Mouse (Mus musculus) lung, postnatal 14 days (tissue): ENCODE measurements around the gene Atxn2.
"Not testable (repeated sequence)": the region's sequence is repeated elsewhere in the genome, so short reads cannot be mapped to it uniquely, and the experiment has no call there.

Source experiments
- DNase-seq: peaks from one replicate; pipeline ENCODE4 v3.0.0; 2021

Atxn2 gene

DNA sequence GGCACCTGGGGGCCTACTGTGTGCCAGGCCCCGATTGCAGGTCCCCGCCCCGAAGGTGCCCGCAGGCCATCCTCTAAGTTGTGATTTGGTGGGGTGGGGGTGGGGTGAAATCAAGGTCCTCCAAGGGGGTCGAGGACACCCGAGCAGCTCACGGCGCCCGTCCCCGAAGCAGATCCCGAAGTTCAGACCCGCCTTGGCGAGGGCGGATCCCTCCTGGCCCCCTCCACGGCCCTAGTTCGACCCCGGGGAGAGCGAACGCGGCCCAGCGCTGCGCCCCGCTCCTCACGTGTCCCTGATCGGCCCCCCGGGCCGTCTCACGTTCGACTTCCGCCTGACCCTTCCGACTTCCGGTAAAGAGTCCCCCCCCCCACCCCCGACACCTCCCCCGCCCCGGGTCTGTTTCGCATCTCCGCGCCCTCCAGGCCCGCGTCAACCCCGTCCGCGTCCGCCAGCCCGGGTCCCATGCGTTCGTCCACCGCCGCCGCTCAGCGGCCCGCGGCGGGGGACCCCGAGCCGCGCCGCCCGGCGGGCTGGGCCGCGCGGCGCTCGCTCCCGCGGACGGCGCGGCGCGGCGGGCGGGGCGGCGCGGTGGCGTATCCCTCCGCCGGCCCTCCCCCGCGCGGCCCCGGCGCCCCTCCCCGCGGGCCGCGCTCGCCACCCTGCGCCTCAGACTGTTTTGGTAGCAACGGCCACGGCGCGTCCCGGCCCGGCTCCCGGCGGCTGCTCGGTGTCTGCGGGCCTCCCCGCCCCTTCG is at the start of gene Atxn2:
Gene Atxn2 (plus strand): TSS at position 164 of the 754 bp plus-strand sequence.
- peak; percentile 87 for DNase-seq

DNA sequence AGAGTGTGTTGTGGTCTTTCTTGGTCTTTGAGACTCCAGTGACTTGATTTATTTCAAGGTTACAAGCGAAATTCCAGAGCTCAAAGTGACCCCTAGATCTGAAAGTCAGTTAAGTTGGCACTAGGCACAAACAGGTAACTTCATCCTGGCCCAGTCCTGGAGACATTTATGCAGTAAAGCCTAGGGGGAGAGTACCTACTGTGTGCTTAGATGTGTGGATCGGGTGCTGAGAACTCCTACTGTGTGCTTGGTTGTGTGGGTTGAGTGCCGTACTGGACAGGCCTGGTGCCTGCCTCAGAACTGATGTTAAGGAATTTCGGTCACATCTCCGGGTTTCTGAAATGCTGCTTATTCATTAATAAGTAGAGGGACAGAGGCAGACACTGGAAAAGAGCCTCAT is 49.6 kb upstream of the Atxn2 start:
- DNase-seq, result no peak

DNA sequence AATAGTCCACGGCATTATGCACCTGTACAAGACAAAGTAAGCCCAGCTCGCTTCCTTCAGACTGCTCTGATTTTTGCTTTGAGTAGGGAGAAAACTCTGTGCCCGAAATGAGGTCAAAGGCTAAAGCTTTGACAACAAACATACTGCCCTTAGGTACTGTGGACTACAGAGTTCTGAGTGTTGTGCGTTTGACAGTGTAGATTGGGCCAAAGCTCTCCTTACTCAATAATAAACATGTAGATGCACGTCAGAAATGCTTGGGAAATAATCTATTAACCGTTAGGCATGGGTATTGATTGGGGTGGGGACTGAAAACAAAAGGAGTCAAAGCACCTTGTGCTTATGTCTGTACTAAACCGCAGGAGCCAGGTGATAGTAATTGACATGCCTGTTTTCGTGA is 47.7 kb upstream of the Atxn2 start:
- no peak for DNase-seq

DNA sequence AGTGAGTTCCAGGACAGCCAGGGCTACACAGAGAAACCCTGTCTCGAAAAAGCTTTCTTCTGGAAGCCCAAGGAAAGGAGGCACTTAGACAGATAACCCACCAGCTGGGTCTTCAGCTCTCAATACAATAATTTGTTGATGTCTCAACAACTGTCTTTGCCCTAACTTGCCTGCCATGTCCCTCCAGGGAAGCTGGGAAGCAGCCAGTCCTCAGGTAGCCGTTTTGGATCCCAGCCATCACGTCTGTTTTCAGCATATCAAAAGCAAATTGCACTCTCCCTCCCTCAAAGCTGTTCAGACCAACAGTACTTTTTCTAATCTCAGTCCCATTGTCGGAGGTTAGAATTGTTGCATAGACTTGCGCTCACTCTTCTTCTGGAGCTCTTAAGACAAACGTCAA is 47.1 kb upstream of the Atxn2 start:
- no peak for DNase-seq

DNA sequence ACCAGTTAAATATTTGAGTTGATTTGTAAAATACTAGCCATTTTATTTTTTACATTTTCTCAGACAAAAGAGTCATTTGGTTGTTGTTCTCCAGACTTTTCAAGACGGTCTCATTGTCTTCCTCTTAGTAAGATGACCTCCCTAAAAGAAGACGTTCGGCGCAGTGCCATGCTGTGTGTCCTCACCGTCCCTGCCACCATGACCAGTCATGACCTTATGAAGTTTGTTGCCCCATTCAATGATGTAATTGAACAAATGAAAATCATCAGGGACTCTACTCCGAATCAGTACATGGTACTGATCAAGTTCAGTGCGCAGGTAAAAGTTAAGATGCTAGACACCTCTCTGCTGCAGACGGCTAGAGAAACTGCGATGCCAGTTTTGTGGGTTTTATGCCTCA is 46.2 kb upstream of the Atxn2 start:
- DNase-seq, result no peak

DNA sequence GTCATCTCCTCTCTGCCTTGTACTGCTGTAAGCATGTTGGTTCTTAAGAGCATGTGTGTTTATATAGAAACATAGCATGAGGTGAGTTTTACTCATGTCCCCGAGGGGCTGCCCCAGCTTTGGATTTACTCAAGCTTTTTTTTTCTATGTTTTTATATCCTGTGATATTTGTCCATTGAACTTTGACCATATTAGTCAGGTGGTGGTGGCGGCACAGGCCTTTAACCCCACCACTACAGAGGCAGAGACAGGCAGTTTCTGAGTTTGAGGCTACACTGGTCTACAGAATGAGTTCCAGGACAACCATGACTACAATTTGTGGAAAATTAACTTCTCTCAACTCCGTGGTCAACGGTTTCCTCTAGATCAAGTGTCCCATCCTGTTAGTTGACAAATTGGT is 44.1 kb upstream of the Atxn2 start:
- DNase-seq, result no peak

DNA sequence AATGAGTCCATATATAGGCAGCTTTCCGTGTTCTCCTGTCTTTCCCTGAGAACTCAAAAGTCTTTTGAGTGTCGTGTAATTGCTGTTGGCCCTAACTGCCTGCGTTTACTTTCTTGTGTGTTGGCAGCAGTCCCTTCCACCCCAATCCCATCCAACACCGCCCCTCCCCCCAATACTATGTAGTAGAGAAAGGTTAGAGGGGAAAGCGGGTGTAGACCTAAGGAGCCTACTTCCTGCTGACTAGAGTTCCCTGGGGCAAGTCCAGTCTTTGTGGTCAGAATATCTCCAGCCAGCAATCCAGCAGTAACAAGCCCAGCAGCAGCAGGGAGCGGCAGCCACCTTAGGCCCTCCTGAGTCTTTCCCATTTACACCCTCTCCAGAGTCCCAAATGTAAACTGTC is 42.7 kb upstream of the Atxn2 start:
- peak; percentile 19 for DNase-seq

DNA sequence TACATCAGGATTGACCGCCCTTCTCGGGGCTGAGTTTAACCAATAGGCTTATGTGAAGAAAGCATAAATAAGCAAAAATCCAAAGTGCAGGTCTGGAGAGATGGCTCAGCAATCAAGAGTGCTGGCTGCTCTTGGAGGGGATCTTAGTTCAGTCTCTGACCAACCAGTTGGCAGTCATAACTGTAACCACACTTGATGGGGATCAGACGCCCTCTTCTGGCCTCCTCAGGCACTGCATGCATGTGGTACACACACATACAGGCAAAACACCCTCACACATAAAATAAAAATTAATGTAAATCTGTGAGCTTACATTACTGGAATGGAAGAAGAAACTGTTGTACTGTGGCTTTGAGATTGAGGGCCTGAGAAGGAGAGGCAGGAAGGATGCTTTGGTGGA is 40.7 kb upstream of the Atxn2 start:
- DNase-seq, result peak; percentile 20

DNA sequence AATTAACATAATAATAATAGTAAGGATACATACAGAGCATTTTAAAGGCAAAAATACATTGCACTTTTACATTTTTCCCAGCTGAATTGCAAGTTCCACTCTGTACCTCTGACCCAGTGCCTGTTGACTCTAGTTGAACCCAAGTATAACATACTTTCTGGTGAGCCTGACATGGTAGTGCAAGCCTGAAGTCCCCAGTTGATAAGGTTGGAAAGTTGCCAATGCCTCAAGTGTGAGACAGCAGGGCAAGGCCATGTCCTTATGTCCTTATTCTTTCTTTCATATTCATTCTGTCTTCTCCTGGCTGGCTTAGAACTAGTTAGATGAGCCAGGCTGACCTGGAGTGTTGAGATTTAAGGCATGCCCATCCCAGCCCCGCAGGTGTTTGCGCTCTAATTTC is 28.9 kb upstream of the Atxn2 start:
- no peak for DNase-seq

DNA sequence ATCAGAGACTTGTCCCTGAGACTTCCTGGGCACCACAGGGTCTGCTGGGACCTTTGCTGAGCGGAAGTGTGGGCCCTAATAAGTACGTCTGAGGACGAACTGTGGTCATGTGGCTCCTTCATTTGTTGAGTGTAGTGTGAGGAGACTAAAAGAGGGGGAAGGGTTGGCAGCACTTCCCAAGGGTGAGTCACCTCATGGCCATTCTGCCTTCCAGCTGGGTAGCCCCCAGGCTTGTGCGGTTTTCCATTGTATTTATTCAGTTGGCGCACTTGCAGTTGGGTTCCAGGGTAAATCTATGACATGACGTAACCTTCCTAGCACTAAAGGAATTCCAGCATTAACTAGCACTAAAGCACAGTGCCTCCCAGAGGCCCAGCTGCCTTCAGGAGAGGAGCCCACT is 25.6 kb upstream of the Atxn2 start:
- DNase-seq, result no peak

DNA sequence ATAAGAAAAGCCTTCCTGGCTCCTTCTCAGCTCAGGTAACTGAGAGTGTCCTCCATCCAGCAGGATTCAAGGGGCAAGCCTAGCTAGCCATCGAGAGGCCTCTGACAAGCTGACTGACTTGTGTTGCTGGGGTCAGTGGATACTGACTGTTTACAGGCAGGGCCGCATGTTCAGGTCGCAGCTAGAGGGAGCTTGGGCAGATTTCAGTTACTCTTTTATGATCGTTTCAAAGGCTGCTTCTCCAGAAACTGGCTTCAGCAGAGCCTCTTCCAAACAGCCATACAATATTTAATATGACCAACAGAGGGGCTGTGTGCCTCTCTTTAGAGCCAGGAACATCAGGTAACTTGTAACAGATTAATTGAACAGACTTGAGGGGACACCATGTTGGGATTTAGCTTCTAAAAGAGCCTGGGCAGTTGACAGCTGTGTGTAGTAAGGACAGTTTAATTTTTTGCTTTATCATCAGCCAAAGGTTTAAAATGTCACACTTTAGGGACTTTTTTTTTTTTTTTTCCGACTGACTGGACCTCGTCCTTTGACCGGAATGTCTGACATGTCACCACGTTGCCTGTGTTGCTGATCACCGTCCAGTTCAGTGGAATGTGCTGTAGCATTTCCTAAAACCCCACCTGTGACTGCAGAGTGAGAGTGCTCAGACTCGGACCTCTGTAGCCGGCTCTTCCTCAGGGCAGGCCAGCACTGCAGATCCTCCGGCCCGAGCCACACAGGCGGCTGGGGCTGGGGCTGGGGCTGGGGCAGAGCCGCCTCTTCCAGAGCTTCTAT is 24.8 kb upstream of the Atxn2 start:
- DNase-seq, result no peak

DNA sequence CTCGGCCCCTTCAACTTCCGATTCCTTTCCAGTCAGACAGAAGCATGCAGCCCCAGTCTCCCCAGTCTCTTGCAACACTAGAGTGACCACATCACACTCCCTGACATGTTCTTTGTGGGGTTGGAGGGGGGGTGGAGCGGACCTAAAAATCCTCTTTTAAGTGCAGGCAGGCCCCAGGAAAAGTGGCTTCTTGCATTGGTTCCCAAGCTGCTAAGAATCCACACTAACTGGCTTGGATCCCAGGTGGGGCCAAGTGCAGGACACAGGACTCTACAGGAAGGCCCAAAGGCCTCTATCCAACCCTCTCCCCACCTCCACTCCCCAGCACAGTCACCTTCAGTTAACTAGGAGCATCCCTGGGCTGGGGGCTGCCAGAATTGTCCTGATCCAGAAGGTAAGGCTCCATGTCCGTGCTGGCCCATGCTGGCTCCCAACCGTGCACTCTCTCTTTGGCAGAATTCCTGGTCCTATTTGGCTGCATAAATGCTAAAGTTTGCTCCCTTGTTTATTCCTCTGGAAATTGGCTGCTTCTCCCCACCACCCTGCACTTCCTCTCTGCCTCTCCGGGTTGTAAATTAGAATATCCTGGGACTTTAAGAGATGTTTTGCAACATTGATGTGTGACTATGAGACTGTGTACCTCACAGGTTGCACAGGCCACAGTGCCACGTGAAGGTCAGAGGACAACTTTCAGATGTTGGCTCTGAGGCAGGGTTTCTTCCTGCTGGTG is 20.5 kb upstream of the Atxn2 start:
- peak; percentile 45 for DNase-seq

DNA sequence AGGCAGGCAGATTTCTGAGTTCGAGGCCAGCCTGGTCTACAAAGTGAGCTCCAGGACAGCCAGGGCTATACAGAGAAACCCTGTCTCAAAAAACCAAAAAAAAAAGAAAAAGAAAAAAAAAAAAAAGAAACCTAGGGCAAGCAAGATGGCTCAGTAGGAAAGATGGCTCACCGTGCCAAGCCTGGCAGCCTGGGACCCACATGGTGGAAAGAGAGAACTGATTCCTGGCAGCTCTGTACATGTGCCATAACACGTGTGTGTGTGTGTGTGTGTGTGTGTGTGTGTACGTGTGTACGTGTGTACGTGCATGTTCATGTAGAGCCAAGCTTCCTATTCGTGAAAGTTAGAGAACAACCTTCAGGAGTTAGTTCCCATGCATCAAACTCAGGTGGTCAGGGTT is 19.7 kb upstream of the Atxn2 start:
- not testable (repeated sequence) for DNase-seq

DNA sequence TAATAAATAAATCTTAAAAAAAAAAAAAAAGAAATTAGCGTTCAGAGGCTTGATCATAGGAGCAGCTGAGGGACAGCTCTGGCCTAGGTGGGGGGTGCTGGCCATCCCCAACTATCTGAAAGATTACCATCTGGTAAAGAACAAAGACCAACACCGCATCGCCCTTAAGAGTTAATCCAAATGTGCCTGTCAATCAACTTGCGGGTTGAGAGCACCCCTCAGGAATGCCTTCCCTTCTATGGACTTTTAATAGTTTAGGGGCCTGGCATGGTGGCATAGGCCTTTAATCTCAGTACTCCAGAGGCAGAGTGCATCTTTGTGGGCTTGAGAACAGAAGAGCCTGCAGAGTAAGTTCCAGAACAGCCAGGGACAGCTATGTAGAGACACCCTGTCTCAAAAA is 18.2 kb upstream of the Atxn2 start:
- no peak for DNase-seq

DNA sequence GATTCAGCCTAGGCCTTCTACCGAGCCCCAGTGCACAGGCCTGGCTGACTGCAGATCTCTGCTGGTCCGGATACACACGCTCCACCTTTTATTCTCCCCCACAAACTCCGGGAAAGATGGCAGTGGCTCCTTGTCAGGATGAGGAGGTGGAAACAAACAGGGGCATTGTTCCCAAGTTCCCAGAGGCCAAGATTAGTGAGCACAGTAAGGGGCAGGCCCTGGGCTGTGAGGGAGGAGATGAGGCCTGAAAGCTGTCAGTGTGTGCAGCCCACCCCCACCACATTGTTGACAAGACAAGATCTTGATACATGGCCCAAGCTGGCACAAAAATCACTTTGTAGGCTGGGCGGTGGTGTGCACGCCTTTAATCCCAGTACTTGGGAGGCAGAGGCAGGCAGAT is 14.4 kb upstream of the Atxn2 start:
- no peak for DNase-seq

DNA sequence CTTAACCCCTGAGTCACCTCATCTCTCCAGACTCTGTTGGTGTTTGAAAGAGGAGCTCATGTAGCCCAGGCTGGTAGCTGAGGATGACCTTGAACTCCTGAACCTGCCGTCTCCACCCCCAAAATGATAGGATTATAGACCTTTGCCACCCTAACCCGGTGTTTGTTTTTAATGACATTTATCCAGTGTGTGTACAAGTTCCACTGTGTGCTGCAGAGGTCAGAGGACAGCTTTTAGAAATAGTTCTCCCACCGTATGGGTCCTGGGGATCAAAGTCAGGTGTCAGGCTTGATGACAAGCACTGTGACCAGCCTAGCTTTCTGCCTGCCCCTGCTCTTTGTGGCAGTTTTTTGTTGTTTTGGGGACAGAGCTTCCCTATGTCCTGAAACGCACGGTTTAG is 11.2 kb upstream of the Atxn2 start:
- no peak for DNase-seq

DNA sequence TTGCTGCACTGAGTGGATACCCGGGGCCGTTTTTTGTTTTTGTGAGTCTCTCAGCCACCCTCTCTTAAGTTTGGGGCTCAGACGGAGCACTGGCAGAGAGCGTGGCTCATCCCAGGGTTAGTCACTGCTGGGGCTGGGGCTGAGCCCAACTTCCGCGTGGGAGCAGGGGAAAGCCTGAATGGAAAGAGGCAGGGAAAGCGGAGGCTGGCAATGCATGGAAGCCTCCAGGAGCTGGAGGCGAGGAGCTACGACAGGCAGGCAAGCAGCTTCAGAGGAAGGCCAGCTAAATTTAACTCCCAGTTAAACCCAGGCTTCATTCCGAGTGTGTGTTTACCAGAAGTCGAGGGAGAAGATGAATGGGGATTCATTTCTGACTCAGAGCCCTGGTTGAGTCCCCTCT is 10.6 kb upstream of the Atxn2 start:
- DNase-seq, result no peak

DNA sequence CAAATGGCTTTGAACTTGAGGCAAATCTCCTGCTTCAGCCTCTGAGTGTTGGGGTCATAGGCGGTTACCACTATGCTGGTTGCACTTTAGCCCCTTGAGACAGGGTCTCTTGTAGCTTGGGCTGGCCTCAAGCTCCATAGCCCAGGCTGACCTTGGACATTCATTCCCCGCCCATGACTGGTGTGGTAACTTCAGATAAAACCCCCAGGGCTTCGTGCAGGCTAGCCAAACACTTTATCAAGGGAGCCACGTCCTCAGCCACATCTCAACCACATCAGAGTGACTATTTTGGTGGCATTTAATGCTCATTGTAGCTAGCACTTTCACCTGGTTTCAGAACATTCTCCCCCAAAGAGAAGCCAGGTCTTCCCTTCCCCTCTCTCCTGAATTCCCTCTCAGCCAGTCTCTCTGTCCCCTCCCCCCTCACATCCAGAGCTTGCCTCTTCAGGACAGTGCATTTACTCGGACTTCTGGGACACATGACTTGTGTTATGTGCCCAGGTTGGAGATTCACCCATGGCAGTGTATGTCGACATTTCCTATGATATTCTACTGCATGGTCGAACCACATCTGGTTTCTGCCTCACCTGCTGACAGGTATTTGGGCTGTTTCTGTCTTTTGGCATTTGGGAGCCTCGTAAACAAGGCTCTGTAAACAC is 9.9 kb upstream of the Atxn2 start:
- DNase-seq, result no peak

DNA sequence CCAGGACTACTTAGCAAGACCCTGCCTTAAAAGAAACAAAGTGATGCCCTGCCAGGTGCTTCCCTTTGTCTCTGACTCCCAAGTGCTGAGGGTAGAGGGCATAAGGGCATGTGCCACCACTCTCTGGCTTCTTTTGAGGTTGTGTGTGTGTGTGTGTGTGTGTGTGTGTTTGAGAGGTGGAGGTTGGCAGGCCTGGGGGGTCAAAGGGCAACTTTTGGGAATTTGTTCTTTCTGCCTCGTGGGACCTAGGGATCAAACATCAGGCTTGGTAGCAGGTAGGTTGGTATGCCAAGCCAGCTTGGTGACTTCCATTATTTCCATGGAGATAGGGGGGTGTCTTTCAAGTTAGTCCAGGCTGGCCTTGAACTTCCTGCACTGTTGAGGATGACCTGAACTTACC is 7.8 kb upstream of the Atxn2 start:
- no peak for DNase-seq

DNA sequence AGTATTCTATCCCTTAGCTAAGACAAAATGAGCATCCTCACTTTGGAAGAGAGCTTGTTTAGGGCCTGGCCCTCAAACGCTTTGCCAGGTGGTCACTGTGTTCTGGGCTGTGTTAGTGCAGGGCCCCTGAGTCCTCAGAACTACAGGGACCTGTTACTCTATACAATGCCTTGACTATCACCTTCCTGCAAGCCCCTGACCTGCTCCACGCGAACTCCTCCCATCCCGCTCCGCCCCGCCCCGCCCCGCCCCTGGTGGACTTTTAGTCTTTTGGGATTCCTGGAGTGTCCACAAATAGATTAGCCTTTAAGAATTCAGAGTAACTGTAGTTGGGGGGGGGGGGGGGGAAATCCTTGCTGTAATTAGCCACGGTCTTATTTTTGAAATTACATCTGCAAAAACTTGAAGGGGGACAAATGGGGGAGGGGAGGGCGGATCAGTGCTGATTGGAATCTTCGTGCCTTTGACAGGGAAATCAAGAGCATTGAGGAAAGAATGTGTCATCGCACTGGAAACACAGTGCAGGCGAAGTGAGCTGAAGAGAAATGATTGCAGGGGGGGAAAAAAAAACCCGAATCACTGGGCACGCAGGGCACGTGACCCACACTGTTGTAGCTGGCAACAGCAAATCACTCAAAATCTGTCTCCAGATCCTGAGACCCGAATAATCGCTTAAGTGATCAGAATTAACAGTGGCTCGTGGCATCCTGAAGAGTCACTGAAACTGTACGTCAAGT is 6.5 kb upstream of the Atxn2 start:
- no peak for DNase-seq

DNA sequence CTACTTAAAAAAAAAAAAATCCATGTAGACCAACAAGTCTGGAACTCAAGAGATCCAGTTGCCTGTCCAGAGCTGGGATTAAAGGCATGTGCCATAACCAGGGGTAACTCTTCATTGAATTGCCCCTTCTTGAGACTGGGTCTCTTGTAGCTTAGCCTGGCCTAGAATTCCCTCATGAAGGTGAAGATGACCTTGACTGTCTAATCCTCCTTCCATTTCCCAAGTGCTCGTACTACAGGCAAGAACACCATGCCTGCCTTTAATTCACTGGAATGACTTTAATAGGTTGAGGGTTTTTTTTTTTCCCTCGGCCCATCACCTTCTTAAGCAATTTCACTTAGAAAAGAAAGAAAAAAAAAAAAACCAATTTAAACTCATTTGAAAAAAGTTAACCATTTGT is 735 bp upstream of the Atxn2 start:
- DNase-seq, result no peak

DNA sequence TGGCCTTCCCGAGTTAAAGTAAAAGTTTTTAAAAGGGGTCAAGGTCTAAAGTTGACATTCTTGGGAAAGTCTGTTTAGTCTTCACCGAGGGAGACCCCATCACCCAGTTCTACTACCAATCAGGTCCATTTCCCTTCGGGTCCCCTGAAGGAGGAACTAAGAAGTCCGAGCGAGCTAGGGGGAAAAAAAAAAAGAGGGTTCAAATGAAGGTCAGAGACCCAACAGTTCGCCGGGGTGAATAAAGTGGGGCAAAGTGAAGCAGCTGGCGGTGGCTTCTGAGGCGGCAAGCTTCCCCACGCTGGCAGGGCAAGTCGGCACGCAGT is 325 bp upstream of the Atxn2 start:
- DNase-seq, result no peak

DNA sequence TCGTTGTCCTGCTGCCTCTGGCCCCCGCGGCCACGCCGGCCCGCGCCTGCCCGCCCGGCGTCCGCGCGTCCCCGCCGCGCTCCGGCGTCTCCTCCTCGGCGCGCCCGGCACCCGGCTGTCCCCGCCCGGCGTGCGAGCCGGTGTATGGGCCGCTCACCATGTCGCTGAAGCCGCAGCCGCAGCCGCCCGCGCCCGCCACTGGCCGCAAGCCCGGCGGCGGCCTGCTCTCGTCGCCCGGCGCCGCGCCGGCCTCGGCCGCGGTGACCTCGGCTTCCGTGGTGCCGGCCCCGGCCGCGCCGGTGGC is 743 bp downstream of the Atxn2 start:
- no peak for DNase-seq
